Mouse (Mus musculus): ENCODE measurements around the gene Ddx21. TPM values are rescaled to one million over a fixed set of nuclear protein-coding genes. Genes with fewer than 3 reads are reported as not detected.
A peak's percentile ranks its signal among the peaks of the same experiment; 100 is the strongest.
"Not testable (repeated sequence)": the region's sequence is repeated elsewhere in the genome, so short reads cannot be mapped to it uniquely, and the experiment has no call there.

Ddx21 gene
- polyA plus RNA-seq, 1 experiment from 2014 or later: 9.6 TPM

GRCm38 (mm10) chr10:62588616-62589015 lies 13.5 kb downstream of the Ddx21 start:
- ATAC-seq: no peak
- H3K36me3 ChIP-seq (ENCODE audit: control insufficient read depth, insufficient read depth): peaks cover 74% of the 10 kb centered on the region

GRCm38 (mm10) chr10:62583245-62583644 lies 18.8 kb downstream of the Ddx21 start:
- Histone ChIP-seq H3K4me1 (replicated peaks; ENCODE audit: control insufficient read depth, insufficient read depth, low read length) (no peaks in the 10 kb centered on the region), H3K36me3 (ENCODE audit: control insufficient read depth, insufficient read depth) (peaks cover 63% of the 10 kb centered on the region), H3K9me3 (ENCODE audit: control insufficient read depth) (no peaks in the 10 kb centered on the region), H3K27me3 (replicated peaks; ENCODE audit: control insufficient read depth, insufficient read depth, low read length) (no peaks in the 10 kb centered on the region), H3K4me3 (ENCODE audit: low read depth, low read length) (no peak overlapping the region), H3K27ac (ENCODE audit: low read depth, low read length) (no peak overlapping the region), H3K9ac (ENCODE audit: low read depth, low read length) (no peak overlapping the region), H3K4me2 (replicated peaks; ENCODE audit: low read depth) (no peak overlapping the region)
- ATAC-seq: no peak
- no peak for TF ChIP-seq CTCF (IDR thresholded peaks at IDR 0.05; ENCODE audit: low read depth)
- WGBS: 66% methylated on average over 1 of the region's 1 CpGs

More at GRCm38 (mm10) chr10:62588616-62589015, 13.5 kb downstream of the Ddx21 start:
- Histone ChIP-seq H3K4me2 (replicated peaks; ENCODE audit: low read depth) (no peak overlapping the region), H3K9ac (ENCODE audit: low read depth, low read length) (no peak overlapping the region), H3K4me1 (replicated peaks; ENCODE audit: control insufficient read depth, insufficient read depth, low read length) (no peaks in the 10 kb centered on the region), H3K4me3 (ENCODE audit: low read depth, low read length) (no peak overlapping the region), H3K9me3 (ENCODE audit: control insufficient read depth) (no peaks in the 10 kb centered on the region), H3K27me3 (replicated peaks; ENCODE audit: control insufficient read depth, insufficient read depth, low read length) (no peaks in the 10 kb centered on the region), H3K27ac (ENCODE audit: low read depth, low read length) (no peak overlapping the region)
- no peak for TF ChIP-seq CTCF (IDR thresholded peaks at IDR 0.05; ENCODE audit: low read depth)
- 76% methylated on average over 4 of the region's 4 CpGs for WGBS

GRCm38 (mm10) chr10:62582701-62583100 lies 19.4 kb downstream of the Ddx21 start:
- Histone ChIP-seq H3K36me3 (ENCODE audit: control insufficient read depth, insufficient read depth) (peaks cover 57% of the 10 kb centered on the region), H3K4me3 (ENCODE audit: low read depth, low read length) (no peak overlapping the region), H3K9me3 (ENCODE audit: control insufficient read depth) (no peaks in the 10 kb centered on the region), H3K4me1 (replicated peaks; ENCODE audit: control insufficient read depth, insufficient read depth, low read length) (no peaks in the 10 kb centered on the region), H3K27ac (ENCODE audit: low read depth, low read length) (no peak overlapping the region), H3K4me2 (replicated peaks; ENCODE audit: low read depth) (no peak overlapping the region), H3K9ac (ENCODE audit: low read depth, low read length) (no peak overlapping the region), H3K27me3 (replicated peaks; ENCODE audit: control insufficient read depth, insufficient read depth, low read length) (no peaks in the 10 kb centered on the region)
- no peak for ATAC-seq
- WGBS: 80% methylated on average over 7 of the region's 7 CpGs
- no peak for TF ChIP-seq CTCF (IDR thresholded peaks at IDR 0.05; ENCODE audit: low read depth)

DNA sequence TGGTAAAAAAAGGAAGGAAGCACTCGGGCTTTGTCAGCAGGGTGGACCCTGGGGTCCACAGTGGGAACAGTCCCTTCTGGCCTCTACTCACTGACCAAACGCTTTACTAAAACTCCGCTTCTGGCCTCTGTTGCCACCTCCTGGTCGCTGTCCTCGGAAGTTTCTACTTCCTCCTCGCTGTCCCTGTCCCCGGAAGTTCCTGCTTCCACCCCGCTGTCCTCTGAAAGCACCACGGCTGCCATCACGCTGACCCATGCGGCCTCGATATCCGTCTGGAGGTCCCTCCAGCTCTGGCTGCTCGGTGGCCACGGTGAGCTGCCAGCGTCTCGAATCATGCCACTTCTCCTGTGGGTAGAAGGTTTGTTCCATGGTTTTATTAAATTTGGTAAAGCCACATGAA lies 19.8 kb downstream of the Ddx21 start:
- H3K4me3 ChIP-seq (ENCODE audit: low read depth, low read length): no peak overlapping the region
- H3K27ac ChIP-seq (ENCODE audit: low read depth, low read length): no peak overlapping the region
- no peaks in the 10 kb centered on the region for H3K27me3 ChIP-seq (replicated peaks; ENCODE audit: control insufficient read depth, insufficient read depth, low read length)
- H3K4me1 ChIP-seq (replicated peaks; ENCODE audit: control insufficient read depth, insufficient read depth, low read length): peaks cover 2% of the 10 kb centered on the region; the same call in 1 of the 2 replicates
- no peak overlapping the region for H3K4me2 ChIP-seq (replicated peaks; ENCODE audit: low read depth)
- no peaks in the 10 kb centered on the region for H3K9me3 ChIP-seq (ENCODE audit: control insufficient read depth)
- no peak for ATAC-seq
- peaks cover 54% of the 10 kb centered on the region for H3K36me3 ChIP-seq (ENCODE audit: control insufficient read depth, insufficient read depth)
- H3K9ac ChIP-seq (ENCODE audit: low read depth, low read length): no peak overlapping the region
- TF ChIP-seq CTCF (IDR thresholded peaks at IDR 0.05; ENCODE audit: low read depth): no peak
- WGBS: 90% methylated on average over 17 of the region's 17 CpGs

DNA sequence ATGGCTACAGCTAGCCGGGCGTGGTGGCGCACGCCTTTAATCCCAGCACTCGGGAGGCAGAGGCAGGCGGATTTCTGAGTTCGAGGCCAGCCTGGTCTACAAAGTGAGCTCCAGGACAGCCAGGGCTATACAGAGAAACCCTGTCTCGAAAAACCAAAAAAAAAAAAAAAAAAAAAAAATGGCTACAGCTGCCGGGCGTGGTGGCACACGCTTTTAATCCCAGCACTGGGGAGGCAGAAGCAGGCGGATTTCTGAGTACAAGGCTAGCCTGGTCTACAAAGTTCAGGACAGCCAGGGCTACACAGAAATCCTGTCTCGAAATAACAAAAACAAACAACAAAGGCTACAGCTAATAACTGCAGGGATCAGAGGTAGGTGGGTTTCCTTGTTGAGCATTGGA lies 23.0 kb downstream of the Ddx21 start:
- not testable (repeated sequence) for H3K27ac ChIP-seq (ENCODE audit: low read depth, low read length); H3K4me2 ChIP-seq (replicated peaks; ENCODE audit: low read depth); ATAC-seq; H3K9me3 ChIP-seq (ENCODE audit: control insufficient read depth); H3K4me1 ChIP-seq (replicated peaks; ENCODE audit: control insufficient read depth, insufficient read depth, low read length); H3K27me3 ChIP-seq (replicated peaks; ENCODE audit: control insufficient read depth, insufficient read depth, low read length); H3K9ac ChIP-seq (ENCODE audit: low read depth, low read length); H3K4me3 ChIP-seq (ENCODE audit: low read depth, low read length)
- WGBS: 91% methylated on average over 11 of the region's 13 CpGs
- peaks cover 36% of the 10 kb centered on the region for H3K36me3 ChIP-seq (ENCODE audit: control insufficient read depth, insufficient read depth)

- peak within 1 kb of the TSS; percentile 88 for H3K4me2 ChIP-seq (replicated peaks; ENCODE audit: low read depth)
These were observed 23.6 kb downstream of the Ddx21 start, which contains the start of gene Kif1bp for GRCm38 (mm10) chr10:62578338-62579100. TSS of gene Kif1bp (minus strand) at chr10:62578457.

More at GRCm38 (mm10) chr10:62578338-62579100, 23.6 kb downstream of the Ddx21 start, which contains the start of gene Kif1bp:
- Histone ChIP-seq H3K9me3 (ENCODE audit: control insufficient read depth) (no peaks in the 10 kb centered on the region), H3K27ac (ENCODE audit: low read depth, low read length) (peak within 1 kb of the TSS; percentile 65), H3K36me3 (ENCODE audit: control insufficient read depth, insufficient read depth) (peaks cover 36% of the 10 kb centered on the region), H3K4me1 (replicated peaks; ENCODE audit: control insufficient read depth, insufficient read depth, low read length) (peaks cover 6% of the 10 kb centered on the region; the same call in 1 of the 2 replicates), H3K4me3 (ENCODE audit: low read depth, low read length) (peak within 1 kb of the TSS; percentile 96), H3K9ac (ENCODE audit: low read depth, low read length) (peak within 1 kb of the TSS; percentile 74), H3K27me3 (replicated peaks; ENCODE audit: control insufficient read depth, insufficient read depth, low read length) (no peaks in the 10 kb centered on the region)
- peak; percentile 99 for ATAC-seq
- WGBS: 5% methylated on average over 33 of the region's 33 CpGs
- TF ChIP-seq CTCF (IDR thresholded peaks at IDR 0.05; ENCODE audit: low read depth): no peak

All from intestine, postnatal 0 days (tissue).